Mouse (Mus musculus): ENCODE data around the gene Rnase10. TPM values are rescaled to one million over a fixed set of nuclear protein-coding genes. Genes with fewer than 3 reads are reported as not detected.

Gene Rnase10
- total RNA-seq, 2 experiments from 2014 or later, result not detected

Other genes starting within 250 kb of the Rnase10 start
- 1 to 10 TPM; 5.8 to 7.1 TPM for gene Ttc5, start 222.2 kb upstream of the Rnase10 start, total RNA-seq (2021)
- gene Ccnb1ip1, start 200.0 kb upstream of the Rnase10 start, total RNA-seq (2021), result under 1 TPM in 1 of 2 experiments, not detected in 1; 0.86 TPM
- gene Parp2, start 199.9 kb upstream of the Rnase10 start, total RNA-seq (2021), result 10 to 100 TPM in 1 of 2 experiments, 1 to 10 TPM in 1; 8.0 to 10.2 TPM
- 1 to 10 TPM; 6.6 to 8.8 TPM for gene Tep1, start 137.2 kb upstream of the Rnase10 start, total RNA-seq (2021)
- 100 to 1,000 TPM; 100 to 136 TPM for gene Klhl33, start 110.2 kb upstream of the Rnase10 start, total RNA-seq (2021)
- gene Osgep, start 82.9 kb upstream of the Rnase10 start, total RNA-seq (2021), result 10 to 100 TPM; 38.3 to 46.7 TPM
- 10 to 100 TPM; 26.9 to 28.6 TPM for gene Apex1, start 82.8 kb upstream of the Rnase10 start, total RNA-seq (2021)
- 10 to 100 TPM; 12.4 to 15.4 TPM for gene Pip4p1, start 76.9 kb upstream of the Rnase10 start, total RNA-seq (2021)
- gene Pnp, start 76.7 kb upstream of the Rnase10 start, total RNA-seq (2021), result 1 to 10 TPM; 3.9 to 4.3 TPM
- gene Gm49342, start 63.2 kb upstream of the Rnase10 start, total RNA-seq (2021), result 1 to 10 TPM; 2.4 to 5.2 TPM
- under 1 TPM in 1 of 2 experiments, not detected in 1; 0.41 TPM for gene Pnp2, start 51.8 kb upstream of the Rnase10 start, total RNA-seq (2021)
- not detected for gene Rnase9, start 34.1 kb downstream of the Rnase10 start, total RNA-seq (2021)
- not detected for gene Rnase11, start 42.4 kb downstream of the Rnase10 start, total RNA-seq (2021)
- not detected for gene Rnase12, start 49.9 kb downstream of the Rnase10 start, total RNA-seq (2021)
- not detected for gene Olfr750, start 66.7 kb downstream of the Rnase10 start, total RNA-seq (2021)
- gene Rnase4, start 83.3 kb downstream of the Rnase10 start, total RNA-seq (2021), result 10 to 100 TPM; 30.2 to 30.3 TPM
- 1 to 10 TPM; 3.1 TPM for gene Ang, start 83.4 kb downstream of the Rnase10 start, total RNA-seq (2021)
- not detected for gene Eddm3b, start 106.7 kb downstream of the Rnase10 start, total RNA-seq (2021)
- under 1 TPM in 1 of 2 experiments, not detected in 1; 0.22 TPM for gene Rnase6, start 116.2 kb downstream of the Rnase10 start, total RNA-seq (2021)
- gene Rnase1, start 139.0 kb downstream of the Rnase10 start, total RNA-seq (2021), result not detected
- not detected for gene Rnase2b, start 154.5 kb downstream of the Rnase10 start, total RNA-seq (2021)
- not detected for gene Ang2, start 191.4 kb downstream of the Rnase10 start, total RNA-seq (2021)
- gene Ear14, start 195.6 kb downstream of the Rnase10 start, total RNA-seq (2021), result not detected
- gene Rnase2a, start 248.4 kb downstream of the Rnase10 start, total RNA-seq (2021), result 1 to 10 TPM in 1 of 2 experiments, under 1 TPM in 1; 0.94 to 1.7 TPM